Mouse (Mus musculus) adipocyte (in vitro differentiated cells): ENCODE results near the gene Akap9.
"Not testable (repeated sequence)": the region's sequence is repeated elsewhere in the genome, so short reads cannot be mapped to it uniquely, and the experiment has no call there.

ENCODE experiments used
- DNase-seq: peaks from one replicate; pipeline ENCODE4 v3.0.0-alpha.2; 2016; ENCODE audit warnings: low spot score

Akap9 gene

GRCm38 (mm10) chr5:4039351-4039750, 111.5 kb downstream of the Akap9 start:
- DNase-seq = no peak

- no peak for DNase-seq
Measured at GRCm38 (mm10) chr5:4040372-4040771, 112.5 kb downstream of the Akap9 start.

- no peak for DNase-seq
Measured at GRCm38 (mm10) chr5:4040922-4041321, 113.1 kb downstream of the Akap9 start.

- no peak for DNase-seq
Measured at GRCm38 (mm10) chr5:4060313-4060712, 132.5 kb downstream of the Akap9 start.

GRCm38 (mm10) chr5:4066476-4067115, 138.7 kb downstream of the Akap9 start:
- DNase-seq = no peak

- no peak for DNase-seq
Measured at GRCm38 (mm10) chr5:4067203-4067602, 139.3 kb downstream of the Akap9 start.

- no peak for DNase-seq
Measured at GRCm38 (mm10) chr5:4079086-4079485, 151.2 kb downstream of the Akap9 start.

- DNase-seq = no peak
Measured at GRCm38 (mm10) chr5:4080861-4081260, 153.0 kb downstream of the Akap9 start.

- DNase-seq = no peak
Measured at GRCm38 (mm10) chr5:4081513-4081912, 153.7 kb downstream of the Akap9 start.

GRCm38 (mm10) chr5:4084948-4085347, 157.1 kb downstream of the Akap9 start:
- DNase-seq = no peak

- no peak for DNase-seq
Measured at GRCm38 (mm10) chr5:4086309-4086708, 158.5 kb downstream of the Akap9 start.

GRCm38 (mm10) chr5:4088190-4088589, 160.3 kb downstream of the Akap9 start:
- DNase-seq = no peak

- no peak for DNase-seq
Measured at GRCm38 (mm10) chr5:4094471-4094870, 166.6 kb downstream of the Akap9 start.

GRCm38 (mm10) chr5:4101031-4101430, 173.2 kb downstream of the Akap9 start:
- DNase-seq = no peak

- no peak for DNase-seq
Measured at GRCm38 (mm10) chr5:4101770-4102169, 173.9 kb downstream of the Akap9 start.

- DNase-seq = no peak
Measured at GRCm38 (mm10) chr5:4103626-4104340, 175.9 kb downstream of the Akap9 start.

GRCm38 (mm10) chr5:4104341-4105040, 176.6 kb downstream of the Akap9 start, which contains the start of gene Cyp51:
TSS of gene Cyp51 (minus strand) at chr5:4104746.
- DNase-seq = peak; percentile 76

GRCm38 (mm10) chr5:4105651-4106186, 177.9 kb downstream of the Akap9 start:
- no peak for DNase-seq

- DNase-seq = not testable (repeated sequence)
Measured at GRCm38 (mm10) chr5:4107056-4107455, 179.2 kb downstream of the Akap9 start.

GRCm38 (mm10) chr5:4112570-4113098, 184.8 kb downstream of the Akap9 start:
- no peak for DNase-seq
